23 mouse cellular contexts compared by ENCODE assay signal in the genomic region with DNA sequence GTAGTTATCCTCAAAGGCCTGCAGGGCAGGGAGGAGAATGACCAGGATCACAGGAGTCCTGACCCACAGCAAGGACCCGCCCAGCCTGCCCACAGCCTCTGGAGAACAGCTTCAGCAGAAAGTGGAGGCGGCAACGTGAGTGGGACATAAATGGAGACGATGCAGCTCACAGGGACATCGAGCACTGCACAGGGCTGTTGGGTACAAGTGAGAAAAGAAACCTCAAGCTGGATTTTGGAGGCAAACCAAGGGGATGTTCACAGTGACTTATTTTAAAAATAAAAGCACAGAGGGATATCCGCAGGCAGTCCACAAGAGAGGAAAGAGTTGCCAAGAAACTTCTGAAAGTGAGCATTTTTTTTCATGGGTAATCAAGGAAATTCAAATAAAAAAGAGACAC. TPM values are rescaled to one million over a fixed set of nuclear protein-coding genes. Genes with fewer than 3 reads are reported as not detected.
DNase-seq lines count a peak whose midpoint lies in the region; ATAC-seq lines count a peak whose summit lies in the region.
"Had no signal": no experiment of that assay in that cellular context is flagged by ENCODE, and none has a peak within 500 bp of the region (broad histone marks: within the 10 kb centered on the region; RNA-seq: fewer than 3 reads in every experiment).

No protein-coding gene starts in this region.

- ATAC-seq in frontal cortex, adult (ENCODE audit: low TSS enrichment) = peak; percentile 82
- ATAC-seq: activated CD4-positive, CD25-positive, alpha-beta regulatory T cell, adult 4 months; forebrain, embryonic 13.5 days; forebrain, embryonic 16.5 days; hindbrain, postnatal 0 days had no signal

- no peak for DNase-seq in frontal cortex, postnatal 10 days (ENCODE audit: low spot score in 2 of 2)
- peak; percentile 10 to 41 for DNase-seq in left cerebral cortex, adult 18-20 months (ENCODE audit: low spot score in 2 of 2)
- no peak for DNase-seq in left cerebral cortex, adult 8-10 months (ENCODE audit: low spot score in 2 of 2)
- peak; percentile 45 for DNase-seq in right cerebral cortex, adult 18-20 months
- no peak for DNase-seq in right cerebral cortex, postnatal 10 days (ENCODE audit: low spot score in 2 of 2)
- DNase-seq in brain, adult 2 months (ENCODE audit: low read depth, low spot score) = peak; percentile 53
- DNase-seq in thymus, postnatal 4 days = no peak
- DNase-seq: adrenal gland, adult 8-10 months; adrenal gland, postnatal 25 days; cerebellum, adult 18-20 months; cerebellum, adult 9-10 months; cerebellum, postnatal 14 days; gastrocnemius, postnatal 10 days; gastrocnemius, postnatal 36 days; heart, adult 2 months; heart, postnatal 14 days; heart, postnatal 4 days had no signal

RNA-seq across cellular contexts. Expression of gene Scn5a, which starts 48.4 kb away (rescaled TPM):
- 1 to 10 TPM; 5.0 to 5.4 TPM for total RNA-seq in left cerebral cortex, adult 18-20 months (2021)
- total RNA-seq in left cerebral cortex, adult 8-10 months (2022) = 1 to 10 TPM; 3.5 to 4.6 (median 4.4) TPM
- total RNA-seq: granulocyte monocyte progenitor cell, adult 5-6 weeks had no signal

Comparison
In these comparisons a context has a peak if more than half of its experiments do, and no peak if none do; other contexts are left out.
1. DNase-seq: peak in left cerebral cortex, adult 18-20 months (2 of 2), right cerebral cortex, adult 18-20 months (single experiment) and brain, adult 2 months (single experiment); none in frontal cortex, postnatal 10 days (0 of 2), left cerebral cortex, adult 8-10 months (0 of 2), right cerebral cortex, postnatal 10 days (0 of 2) and thymus, postnatal 4 days (single experiment).